Mouse (Mus musculus): ENCODE measurements at regions not wholly inside any gene's neighbourhood (a gene's known extent, or its start where the extent isn't known, plus 50 kb on each side); places are given as distances from the start of the nearest gene placed in this dataset.

DNA sequence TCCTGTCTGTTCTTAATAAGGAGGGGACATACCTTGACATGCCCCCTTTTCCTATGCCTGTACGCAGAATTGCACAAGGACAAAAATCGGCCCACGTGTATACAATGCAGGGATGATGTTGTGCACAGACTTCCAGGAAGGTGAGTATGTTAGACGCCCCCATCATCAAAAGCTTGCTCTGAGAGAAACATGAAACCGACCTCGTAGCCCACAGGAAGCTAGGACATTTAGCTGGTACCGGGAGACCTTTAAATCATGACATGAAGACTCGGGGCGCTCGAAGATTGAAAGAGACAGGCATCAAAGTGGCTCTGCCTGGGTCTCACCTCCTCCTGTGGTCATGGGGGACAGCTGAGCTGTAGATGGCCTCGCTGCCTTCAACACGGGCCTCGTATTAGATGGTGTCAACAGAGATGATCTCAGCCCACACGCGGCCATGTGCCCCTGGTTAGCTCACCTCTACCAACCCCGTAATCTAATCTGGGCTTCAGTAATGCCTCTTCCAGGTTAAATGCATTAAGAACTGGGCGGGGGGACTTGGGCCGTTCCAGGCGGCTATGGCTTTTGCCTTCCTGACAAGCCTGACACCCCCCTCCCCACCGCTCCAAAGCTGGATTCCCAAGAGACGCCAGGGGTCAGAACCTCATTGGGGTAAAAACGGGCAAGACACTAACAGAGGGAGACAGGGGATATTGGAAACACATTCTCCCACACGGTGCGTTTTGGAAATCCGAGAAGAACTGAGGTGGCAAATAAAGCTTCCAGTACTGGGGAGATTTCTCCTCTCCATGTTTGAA, 520.9 kb upstream of the Tbx3 start:
- Histone ChIP-seq H3K9ac (replicated peaks; ENCODE audit: low read length) (no peak overlapping the region), H3K27ac (no peak overlapping the region), H3K4me1 (ENCODE audit: insufficient read depth, low read length) (no peaks in the 10 kb centered on the region), H3K4me3 (ENCODE audit: low read length) (no peak overlapping the region), H3K27me3 (ENCODE audit: insufficient read depth, low read length) (no peaks in the 10 kb centered on the region), H3K36me3 (ENCODE audit: insufficient read depth, low read length) (no peaks in the 10 kb centered on the region), H3K4me2 (ENCODE audit: low read depth, low read length) (no peak overlapping the region), H3K9me3 (ENCODE audit: low read length) (0 out of 2 replicates have a peak, but pooled peaks cover 5% of the 10 kb centered on the region)
- TF ChIP-seq CTCF (IDR thresholded peaks at IDR 0.05; ENCODE audit: low read depth): no peak
- no peak for DNase-seq (ENCODE audit: low spot score)
- WGBS: 88% methylated on average over 25 of the region's 25 CpGs
- ATAC-seq: no peak

- H3K9ac ChIP-seq (replicated peaks; ENCODE audit: low read length): no peak overlapping the region
- H3K4me1 ChIP-seq (ENCODE audit: insufficient read depth, low read length): no peaks in the 10 kb centered on the region
- no peak for DNase-seq (ENCODE audit: low spot score)
- H3K27ac ChIP-seq: no peak overlapping the region
- H3K4me2 ChIP-seq (ENCODE audit: low read depth, low read length): no peak overlapping the region
- no peak for ATAC-seq
- H3K36me3 ChIP-seq (ENCODE audit: insufficient read depth, low read length): no peaks in the 10 kb centered on the region
- H3K9me3 ChIP-seq (ENCODE audit: low read length): no peaks in the 10 kb centered on the region; the same call in 1 of the 2 replicates
- no peaks in the 10 kb centered on the region for H3K27me3 ChIP-seq (ENCODE audit: insufficient read depth, low read length)
- no peak for TF ChIP-seq CTCF (IDR thresholded peaks at IDR 0.05; ENCODE audit: low read depth)
- WGBS: 86% methylated on average over 5 of the region's 5 CpGs
- no peak overlapping the region for H3K4me3 ChIP-seq (ENCODE audit: low read length)
Measured at GRCm38 (mm10) chr5:119153086-119153485, 517.4 kb upstream of the Tbx3 start.

GRCm38 (mm10) chr5:119156638-119157037, 513.8 kb upstream of the Tbx3 start:
- H3K9ac ChIP-seq (replicated peaks; ENCODE audit: low read length): no peak overlapping the region
- H3K4me1 ChIP-seq (ENCODE audit: insufficient read depth, low read length): no peaks in the 10 kb centered on the region
- H3K36me3 ChIP-seq (ENCODE audit: insufficient read depth, low read length): no peaks in the 10 kb centered on the region
- H3K9me3 ChIP-seq (ENCODE audit: low read length): no peaks in the 10 kb centered on the region; the same call in 1 of the 2 replicates
- no peak overlapping the region for H3K4me2 ChIP-seq (ENCODE audit: low read depth, low read length)
- 91% methylated on average over 6 of the region's 6 CpGs for WGBS
- TF ChIP-seq CTCF (IDR thresholded peaks at IDR 0.05; ENCODE audit: low read depth): no peak
- DNase-seq (ENCODE audit: low spot score) (no peak), ATAC-seq (no peak)
- H3K27me3 ChIP-seq (ENCODE audit: insufficient read depth, low read length): no peaks in the 10 kb centered on the region
- H3K4me3 ChIP-seq (ENCODE audit: low read length): no peak overlapping the region
- H3K27ac ChIP-seq: no peak overlapping the region

GRCm38 (mm10) chr5:119158171-119158570, 512.3 kb upstream of the Tbx3 start:
- H3K9ac ChIP-seq (replicated peaks; ENCODE audit: low read length): no peak overlapping the region
- H3K4me3 ChIP-seq (ENCODE audit: low read length): no peak overlapping the region
- DNase-seq (ENCODE audit: low spot score) (no peak), ATAC-seq (no peak)
- TF ChIP-seq CTCF (IDR thresholded peaks at IDR 0.05; ENCODE audit: low read depth): no peak
- no peaks in the 10 kb centered on the region for H3K36me3 ChIP-seq (ENCODE audit: insufficient read depth, low read length)
- H3K4me1 ChIP-seq (ENCODE audit: insufficient read depth, low read length): no peaks in the 10 kb centered on the region
- no peak overlapping the region for H3K4me2 ChIP-seq (ENCODE audit: low read depth, low read length)
- 82% methylated on average over 4 of the region's 4 CpGs for WGBS
- no peaks in the 10 kb centered on the region for H3K27me3 ChIP-seq (ENCODE audit: insufficient read depth, low read length)
- no peaks in the 10 kb centered on the region; the same call in 1 of the 2 replicates for H3K9me3 ChIP-seq (ENCODE audit: low read length)
- H3K27ac ChIP-seq: no peak overlapping the region

DNA sequence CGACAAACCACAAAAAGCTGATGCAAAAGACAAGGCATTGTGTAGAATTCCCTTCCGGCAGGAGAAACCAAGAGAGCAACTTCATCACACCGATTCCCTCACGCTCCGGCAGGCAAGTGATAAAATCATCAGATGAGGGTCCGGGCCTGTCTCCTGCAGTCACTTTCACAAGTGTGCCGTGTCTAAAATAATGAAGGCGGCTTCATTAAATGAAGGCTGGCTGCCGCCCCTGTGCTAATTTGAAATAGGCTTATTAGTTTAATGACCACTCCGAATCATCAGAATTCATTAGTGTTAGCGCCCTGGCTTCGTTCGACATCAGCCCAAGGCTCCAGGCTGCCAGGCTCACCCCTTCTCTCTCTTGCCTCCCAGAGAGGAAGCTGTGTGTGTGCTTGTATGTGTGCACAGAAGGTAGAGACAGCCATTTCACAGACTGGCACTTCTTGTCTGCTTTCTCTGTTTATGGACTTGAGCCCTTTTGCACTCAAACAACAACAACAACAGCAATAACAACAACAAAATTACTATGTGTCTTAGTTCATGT, 508.3 kb upstream of the Tbx3 start:
- Histone ChIP-seq H3K27ac (no peak overlapping the region), H3K27me3 (ENCODE audit: insufficient read depth, low read length) (no peaks in the 10 kb centered on the region), H3K9ac (replicated peaks; ENCODE audit: low read length) (no peak overlapping the region), H3K4me2 (ENCODE audit: low read depth, low read length) (no peak overlapping the region), H3K4me3 (ENCODE audit: low read length) (no peak overlapping the region), H3K4me1 (ENCODE audit: insufficient read depth, low read length) (no peaks in the 10 kb centered on the region), H3K36me3 (ENCODE audit: insufficient read depth, low read length) (no peaks in the 10 kb centered on the region), H3K9me3 (ENCODE audit: low read length) (no peaks in the 10 kb centered on the region)
- peak; percentile 10 for DNase-seq (ENCODE audit: low spot score)
- no peak for TF ChIP-seq CTCF (IDR thresholded peaks at IDR 0.05; ENCODE audit: low read depth)
- ATAC-seq: no peak
- WGBS: 64% methylated on average over 13 of the region's 13 CpGs

- Histone ChIP-seq H3K9me3 (ENCODE audit: low read length) (no peaks in the 10 kb centered on the region), H3K9ac (replicated peaks; ENCODE audit: low read length) (no peak overlapping the region), H3K27me3 (ENCODE audit: insufficient read depth, low read length) (no peaks in the 10 kb centered on the region), H3K36me3 (ENCODE audit: insufficient read depth, low read length) (no peaks in the 10 kb centered on the region), H3K27ac (no peak overlapping the region), H3K4me1 (ENCODE audit: insufficient read depth, low read length) (0 out of 2 replicates have a peak, but pooled peaks cover 3% of the 10 kb centered on the region), H3K4me3 (ENCODE audit: low read length) (no peak overlapping the region), H3K4me2 (ENCODE audit: low read depth, low read length) (peak overlapping the region; percentile 39)
- 35% methylated on average over 17 of the region's 17 CpGs for WGBS
- DNase-seq (ENCODE audit: low spot score) (peak; percentile 82), ATAC-seq (peak; percentile 80)
- no peak for TF ChIP-seq CTCF (IDR thresholded peaks at IDR 0.05; ENCODE audit: low read depth)
Measured at GRCm38 (mm10) chr5:119167718-119168117, 502.8 kb upstream of the Tbx3 start.

DNA sequence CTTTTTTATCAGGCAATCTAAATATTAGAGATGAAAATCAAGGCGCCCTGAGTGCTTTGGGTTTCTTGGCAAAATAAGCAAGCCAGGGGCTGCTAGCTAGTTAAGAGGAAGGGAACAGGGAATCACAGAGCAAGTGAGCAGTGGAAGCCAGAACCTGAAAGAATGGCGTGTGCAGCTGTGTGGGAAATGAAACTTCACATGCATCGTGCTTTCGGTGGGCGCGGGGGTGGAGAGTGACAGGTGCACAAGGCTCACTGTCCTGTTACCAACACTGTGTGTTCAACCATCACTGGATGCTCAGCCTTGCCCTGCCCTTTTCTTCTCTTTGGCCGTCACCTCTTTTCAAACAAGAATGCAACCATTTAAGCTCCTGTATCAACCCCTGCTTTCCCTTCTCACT, 501.2 kb upstream of the Tbx3 start:
- H3K4me1 ChIP-seq (ENCODE audit: insufficient read depth, low read length): 0 out of 2 replicates have a peak, but pooled peaks cover 3% of the 10 kb centered on the region
- no peak overlapping the region for H3K4me3 ChIP-seq (ENCODE audit: low read length)
- H3K9me3 ChIP-seq (ENCODE audit: low read length): no peaks in the 10 kb centered on the region
- H3K4me2 ChIP-seq (ENCODE audit: low read depth, low read length): no peak overlapping the region
- no peaks in the 10 kb centered on the region for H3K36me3 ChIP-seq (ENCODE audit: insufficient read depth, low read length)
- no peak for TF ChIP-seq CTCF (IDR thresholded peaks at IDR 0.05; ENCODE audit: low read depth)
- ATAC-seq: no peak
- WGBS: 87% methylated on average over 7 of the region's 7 CpGs
- no peak for DNase-seq (ENCODE audit: low spot score)
- no peak overlapping the region for H3K27ac ChIP-seq
- H3K27me3 ChIP-seq (ENCODE audit: insufficient read depth, low read length): no peaks in the 10 kb centered on the region
- no peak overlapping the region for H3K9ac ChIP-seq (replicated peaks; ENCODE audit: low read length)
